Mouse (Mus musculus): Measurements from ENCODE around the gene Tango2.

DNA sequence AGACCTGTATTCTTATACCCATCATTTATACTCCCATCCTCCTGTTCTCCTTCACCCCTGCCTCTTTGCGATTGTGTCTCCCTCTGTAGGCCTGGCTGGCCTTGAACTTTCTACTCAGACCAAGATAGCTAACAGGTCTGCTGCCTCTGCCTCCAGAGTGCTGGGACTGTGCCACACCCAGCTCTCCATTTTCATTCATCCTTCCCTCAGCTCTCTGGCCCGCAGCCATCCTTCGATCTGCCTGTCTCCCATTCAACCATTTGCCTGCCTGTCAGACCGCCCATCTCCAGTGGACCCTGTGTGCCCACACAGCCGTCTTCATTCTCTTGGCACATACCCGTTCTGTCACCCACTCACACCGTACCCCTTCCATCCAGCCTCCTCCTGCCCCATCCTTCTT is 36.3 kb upstream of the Tango2 start:
- no peak for TF ChIP-seq CTCF (IDR thresholded peaks at IDR 0.05; ENCODE audit: low read depth)
- no peak for TF ChIP-seq EP300 (optimal IDR thresholded peaks at IDR 0.05)

Data from stomach, postnatal 0 days (tissue).